Mouse (Mus musculus) intestine, embryonic 14.5 days (tissue): ENCODE results near the gene Olfr889. TPM values are rescaled to one million over a fixed set of nuclear protein-coding genes. Genes with fewer than 3 reads are reported as not detected.
"Not testable (repeated sequence)": the region's sequence is repeated elsewhere in the genome, so short reads cannot be mapped to it uniquely, and the experiment has no call there.

Experiments used
- ATAC-seq: fragments of 200-750 bp; cut with Nextera tagmentation; replicated peaks from 2 replicates; pipeline ENCODE4 v1.8.0; 2017; ENCODE audit warnings: low read depth, moderate number of reproducible peaks, moderate TSS enrichment, moderate library complexity; ENCODE audit not compliant: low FRiP score, low TSS enrichment
- DNase-seq: peaks from one replicate; pipeline ENCODE4 v3.0.0-alpha.2; 2018; ENCODE audit warnings: low spot score
- H3K27ac ChIP-seq: fragments of 300-500 bp; sonication (generic); 2 replicates; pipeline ENCODE4 v1.5.1; 2014; ENCODE audit warnings: low read depth, mild to moderate bottlenecking, control low read depth
- H3K27me3 ChIP-seq: fragments of 300-500 bp; sonication (generic); replicated peaks from 2 replicates; pipeline ENCODE4 v1.6.1; 2014; ENCODE audit warnings: low read length, control low read depth; ENCODE audit not compliant: control insufficient read depth, insufficient read depth
- H3K36me3 ChIP-seq: fragments of 300-500 bp; sonication (generic); 2 replicates; pipeline ENCODE4 v1.6.1; 2014; ENCODE audit warnings: low read length, control low read depth; ENCODE audit not compliant: control insufficient read depth, insufficient read depth
- H3K4me1 ChIP-seq: fragments of 300-500 bp; sonication (generic); replicated peaks from 2 replicates; pipeline ENCODE4 v1.6.1; 2014; ENCODE audit warnings: low read length, control low read depth, mixed read lengths; ENCODE audit not compliant: control insufficient read depth, insufficient read depth
- H3K4me2 ChIP-seq: fragments of 300-500 bp; sonication (generic); 2 replicates; pipeline ENCODE4 v1.6.1; 2014; ENCODE audit warnings: low read length
- H3K4me3 ChIP-seq: fragments of 300-500 bp; sonication (generic); 2 replicates; pipeline ENCODE4 v1.5.1; 2014; ENCODE audit warnings: low read depth, low read length, control low read depth, mixed read lengths
- H3K9ac ChIP-seq: fragments of 300-500 bp; sonication (generic); 2 replicates; pipeline ENCODE4 v1.6.1; 2014; ENCODE audit warnings: mild to moderate bottlenecking, low read length
- H3K9me3 ChIP-seq: fragments of 300-500 bp; sonication (generic); 2 replicates; pipeline ENCODE4 v1.6.1; 2016; ENCODE audit warnings: low read length, control low read depth; ENCODE audit not compliant: control insufficient read depth
- WGBS: fragments of 180-500 bp; shearing (Covaris S2); extraction: QIAGEN DNeasy Blood & Tissue Kit; methylation state at CpG from one replicate; pipeline ENCODE4 v1.1.7; 2014; 5-methylcytosine and 5-hydroxymethylcytosine counted together
- polyA plus RNA-seq: library from polyadenylated mRNA; unstranded; fragments of >200 nt; fragmentation: Nextera tagmentation; extraction: Ambion mirVana; gene quantifications from 2 replicates; pipeline ENCODE4 v1.2.1, GENCODE M21; 2014

The Olfr889 gene
- 0.05 and 0.11 TPM in 2 replicates for polyA plus RNA-seq

DNA sequence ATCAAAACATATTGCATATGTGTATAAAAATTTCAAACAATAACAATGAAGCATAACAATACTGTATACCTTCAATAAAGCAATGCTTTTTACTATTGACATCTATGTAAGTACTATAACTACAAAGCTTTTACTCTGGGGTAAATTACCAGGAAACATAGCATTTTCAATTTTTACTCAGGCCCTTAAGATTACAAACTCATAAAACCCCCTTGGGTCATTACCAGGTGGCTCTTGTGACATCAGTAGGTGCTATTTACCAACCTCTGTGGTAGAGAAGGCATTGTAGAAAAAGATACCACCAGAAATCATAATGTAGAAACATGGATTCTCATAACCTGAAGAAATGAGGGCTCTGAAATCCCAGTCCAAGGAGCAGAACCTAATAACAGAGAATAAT is at the start of gene Olfr889:
Olfr889 (plus strand) TSS at position 301 of the 400 bp plus-strand sequence.
- no peak within 1 kb of the TSS for H3K27ac ChIP-seq
- no peaks in the 10 kb centered on the region for H3K9me3 ChIP-seq
- no peak within 1 kb of the TSS for H3K4me2 ChIP-seq
- H3K36me3 ChIP-seq, result no peaks in the 10 kb centered on the region
- H3K9ac ChIP-seq, result no peak within 1 kb of the TSS
- ATAC-seq (no peak), DNase-seq (no peak)
- no peak within 1 kb of the TSS for H3K4me3 ChIP-seq
- H3K4me1 ChIP-seq, result no peaks in the 10 kb centered on the region
- no peaks in the 10 kb centered on the region for H3K27me3 ChIP-seq

DNA sequence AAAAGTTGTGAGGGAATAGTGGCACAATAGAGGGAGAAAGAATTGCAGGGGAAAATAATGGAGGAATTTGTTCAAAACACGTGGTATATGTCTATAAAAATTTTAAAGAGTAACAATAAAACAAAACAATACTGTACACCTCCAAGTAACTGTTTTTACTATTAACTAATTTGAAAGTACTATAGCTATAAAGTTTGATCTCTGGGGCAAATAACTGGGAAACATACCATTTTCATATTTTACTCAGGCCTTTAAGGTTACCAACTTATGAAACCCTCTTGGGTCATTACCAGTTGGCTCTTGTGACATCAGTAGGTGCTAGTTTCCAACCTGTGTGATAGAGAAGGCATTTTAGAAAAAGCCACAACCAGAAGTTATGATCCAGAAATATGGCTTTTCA is 31.2 kb upstream of the Olfr889 start, which contains the start of gene Olfr887:
Olfr887 (plus strand) TSS at position 301 of the 400 bp plus-strand sequence.
- no peak within 1 kb of the TSS for H3K9ac ChIP-seq
- WGBS, result 78% methylated on average over 1 of the region's 1 CpGs

DNA sequence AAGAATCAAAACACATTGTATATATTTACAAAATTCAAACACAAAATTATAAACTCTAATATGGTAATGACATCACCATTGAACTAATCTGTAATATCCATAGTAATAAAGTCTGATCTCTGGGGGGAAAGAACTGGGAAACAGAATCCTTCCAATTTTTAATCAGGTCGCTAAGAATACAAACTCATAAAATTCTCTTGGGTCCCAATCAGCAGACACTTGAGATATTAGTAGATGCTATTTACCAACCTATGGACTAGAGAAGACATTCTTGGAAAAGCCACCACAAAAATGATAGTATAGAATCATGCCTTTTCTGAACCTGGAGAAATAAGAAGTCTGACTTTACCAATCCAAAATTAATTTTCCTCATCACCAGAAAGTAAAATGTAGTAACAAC is 7.2 kb upstream of the Olfr889 start, which contains the start of gene Olfr888:
Olfr888 (plus strand) TSS at position 301 of the 400 bp plus-strand sequence.
- DNase-seq (no peak), ATAC-seq (no peak)
- 79% methylated on average over 1 of the region's 1 CpGs for WGBS
- no peaks in the 10 kb centered on the region for H3K4me1 ChIP-seq
- H3K27me3 ChIP-seq, result no peaks in the 10 kb centered on the region
- H3K36me3 ChIP-seq, result no peaks in the 10 kb centered on the region
- H3K9me3 ChIP-seq, result no peaks in the 10 kb centered on the region
- no peak within 1 kb of the TSS for H3K27ac ChIP-seq
- no peak within 1 kb of the TSS for H3K4me3 ChIP-seq
- H3K4me2 ChIP-seq, result no peak within 1 kb of the TSS
- H3K9ac ChIP-seq, result no peak within 1 kb of the TSS

More for the DNA sequence above, 31.2 kb upstream of the Olfr889 start, which contains the start of gene Olfr887:
- DNase-seq (no peak), ATAC-seq (no peak)
- no peaks in the 10 kb centered on the region for H3K27me3 ChIP-seq
- H3K27ac ChIP-seq, result no peak within 1 kb of the TSS
- no peak within 1 kb of the TSS for H3K4me3 ChIP-seq
- no peaks in the 10 kb centered on the region for H3K9me3 ChIP-seq
- no peak within 1 kb of the TSS for H3K4me2 ChIP-seq
- no peaks in the 10 kb centered on the region for H3K36me3 ChIP-seq
- H3K4me1 ChIP-seq, result no peaks in the 10 kb centered on the region

DNA sequence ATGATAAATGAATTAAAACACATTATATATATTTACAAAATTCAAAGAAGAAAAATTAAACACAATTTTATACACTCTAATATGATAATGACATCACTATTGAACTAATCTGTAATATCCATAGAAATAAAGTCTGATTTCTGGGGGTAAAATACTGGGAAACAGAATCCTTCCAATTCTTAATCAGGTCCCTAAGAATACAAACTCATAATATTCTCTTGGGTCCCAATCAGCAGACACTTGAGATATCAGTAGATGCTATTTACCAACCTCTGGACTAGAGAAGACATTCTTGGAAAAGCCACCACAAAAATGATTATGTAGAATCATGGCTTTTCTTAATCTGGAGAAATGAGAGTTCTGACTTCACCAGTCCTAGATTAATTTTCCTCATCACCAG is 27.2 kb downstream of the Olfr889 start, which contains the start of gene Olfr890:
Olfr890 (plus strand) TSS at position 301 of the 400 bp plus-strand sequence.
- H3K27ac ChIP-seq, result no peak within 1 kb of the TSS
- H3K9me3 ChIP-seq, result no peaks in the 10 kb centered on the region
- no peaks in the 10 kb centered on the region for H3K4me1 ChIP-seq
- no peak for DNase-seq
- H3K36me3 ChIP-seq, result no peaks in the 10 kb centered on the region
- no peak within 1 kb of the TSS for H3K4me2 ChIP-seq
- no peaks in the 10 kb centered on the region for H3K27me3 ChIP-seq
- H3K4me3 ChIP-seq, result no peak within 1 kb of the TSS
- no peak for ATAC-seq
- H3K9ac ChIP-seq, result no peak within 1 kb of the TSS

DNA sequence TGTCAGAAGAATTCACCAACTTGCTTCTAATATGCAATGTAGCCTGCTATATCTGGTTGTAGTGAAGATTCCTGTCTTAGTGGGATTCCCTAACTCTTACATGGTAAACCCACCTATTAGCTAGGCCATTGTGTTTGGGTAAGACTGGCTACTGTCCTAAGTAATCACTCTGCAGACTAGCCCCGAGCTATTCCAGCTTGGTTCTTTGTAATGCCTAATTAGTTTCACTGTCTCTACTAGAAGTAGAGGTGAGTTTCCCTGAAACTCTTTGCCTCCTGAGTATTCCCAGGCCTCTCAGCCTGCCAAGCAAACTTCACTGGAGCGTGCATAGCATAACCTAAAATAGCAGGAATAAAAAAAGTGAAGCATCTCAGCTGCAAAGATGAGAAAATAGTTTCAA is 53.3 kb downstream of the Olfr889 start:
- H3K27me3 ChIP-seq, H3K9me3 ChIP-seq, H3K9ac ChIP-seq, H3K4me1 ChIP-seq, DNase-seq, H3K4me2 ChIP-seq, H3K27ac ChIP-seq, H3K36me3 ChIP-seq, H3K4me3 ChIP-seq, ATAC-seq: not testable (repeated sequence)
- WGBS, result 46% methylated on average over 2 of the region's 2 CpGs

Other genes with a start within 250 kb of the Olfr889 start
- gene Olfr145, start 218.5 kb upstream of the Olfr889 start, polyA plus RNA-seq, result not detected in 2 replicates
- not detected in 2 replicates for gene Olfr878, start 197.4 kb upstream of the Olfr889 start, polyA plus RNA-seq
- not detected in 2 replicates for gene Olfr881, start 123.4 kb upstream of the Olfr889 start, polyA plus RNA-seq
- gene Olfr883, start 89.4 kb upstream of the Olfr889 start, polyA plus RNA-seq, result not detected in 2 replicates
- not detected in 2 replicates for gene Olfr884, start 68.6 kb upstream of the Olfr889 start, polyA plus RNA-seq
- gene Olfr885, start 53.9 kb upstream of the Olfr889 start, polyA plus RNA-seq, result not detected in 2 replicates
- not detected in 2 replicates for gene Olfr887, start 31.1 kb upstream of the Olfr889 start, polyA plus RNA-seq
- not detected in 2 replicates for gene Olfr888, start 7.1 kb upstream of the Olfr889 start, polyA plus RNA-seq
- gene Olfr890, start 27.3 kb downstream of the Olfr889 start, polyA plus RNA-seq, result not detected in 2 replicates
- not detected in 2 replicates for gene Olfr891, start 65.6 kb downstream of the Olfr889 start, polyA plus RNA-seq
- not detected in 2 replicates for gene Olfr893, start 93.2 kb downstream of the Olfr889 start, polyA plus RNA-seq
- gene Olfr894, start 102.9 kb downstream of the Olfr889 start, polyA plus RNA-seq, result not detected in 2 replicates
- gene Olfr143, start 137.6 kb downstream of the Olfr889 start, polyA plus RNA-seq, result not detected in 2 replicates
- gene Olfr895, start 152.7 kb downstream of the Olfr889 start, polyA plus RNA-seq, result not detected in 2 replicates
- gene Olfr896-ps1, start 175.9 kb downstream of the Olfr889 start, polyA plus RNA-seq, result not detected in 2 replicates
- gene Olfr25, start 213.9 kb downstream of the Olfr889 start, polyA plus RNA-seq, result not detected in 2 replicates
- gene Olfr898, start 233.2 kb downstream of the Olfr889 start, polyA plus RNA-seq, result not detected in 2 replicates